Mouse (Mus musculus) gastrocnemius, postnatal 4 days (tissue): Measurements from ENCODE around the gene Zdhhc9. TPM values are rescaled to one million over a fixed set of nuclear protein-coding genes. Genes with fewer than 3 reads are reported as not detected.

Experiments
- DNase-seq, 2 experiments: peaks; one replicate each; pipeline ENCODE4 v3.0.0; 2021 to 2022; ENCODE audit warnings: low spot score in 2 of 2, mixed read lengths in 2 of 2
- total RNA-seq, 2 experiments: library from RNA; stranded (reverse); gene quantifications; 2 replicates each; pipeline ENCODE4 v1.2.3; 2021

The Zdhhc9 gene
- total RNA-seq, 2 experiments from 2014 or later, result 19.7 to 21.4 TPM

DNA sequence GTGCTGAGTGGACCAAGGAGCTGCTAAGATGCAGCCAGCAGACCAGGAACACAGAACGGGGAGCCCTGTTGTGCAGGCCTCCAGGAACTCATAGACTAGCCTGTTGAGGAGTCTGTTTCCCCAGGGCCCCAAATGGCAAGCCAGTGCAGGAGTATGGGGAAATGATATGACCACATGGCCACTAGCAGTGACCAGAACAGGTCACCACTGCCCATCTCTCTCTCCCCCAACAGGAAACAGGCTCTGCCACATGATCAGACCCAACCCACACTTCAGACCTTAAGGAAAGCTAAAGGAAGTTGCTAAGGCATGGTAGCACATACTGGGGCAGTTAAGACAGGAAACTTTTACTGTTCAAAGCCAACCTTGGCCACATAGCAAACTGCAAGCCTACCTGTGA lies 79.5 kb downstream of the Zdhhc9 start:
- no peak for DNase-seq

DNA sequence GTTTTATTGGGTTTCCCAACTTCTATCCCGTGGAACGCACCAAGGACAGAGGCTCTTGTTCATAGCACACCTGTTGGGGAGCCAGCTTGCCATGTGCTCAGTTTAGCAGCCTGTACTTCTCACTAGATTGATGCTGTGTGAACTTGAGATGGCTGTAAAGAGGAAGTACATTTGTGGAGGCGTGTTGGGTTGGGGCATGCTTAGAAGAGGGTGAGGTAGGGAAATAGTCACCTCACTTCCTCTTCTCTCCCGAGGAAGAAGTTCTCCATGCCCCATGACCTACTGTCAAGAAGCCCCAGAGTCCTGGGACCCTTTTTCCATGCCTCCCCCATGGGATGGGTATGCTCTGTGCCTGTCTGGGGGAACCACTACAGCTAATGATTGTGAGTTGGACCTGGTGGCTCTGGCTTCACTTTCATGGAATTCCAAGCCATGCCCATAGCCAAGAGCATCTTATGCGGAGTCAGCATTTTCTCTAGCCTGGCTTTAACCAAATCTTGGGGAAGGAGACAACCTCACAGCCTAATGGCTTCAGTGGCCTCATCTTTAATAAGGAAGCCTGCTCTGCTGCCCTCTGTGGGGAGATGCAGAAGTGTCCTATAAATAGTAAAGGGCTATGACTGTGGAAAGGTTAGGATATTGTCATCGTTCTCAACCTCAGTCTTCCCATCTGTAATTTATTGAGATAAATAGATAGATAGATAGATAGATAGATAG lies 81.0 kb downstream of the Zdhhc9 start:
- no peak for DNase-seq

DNA sequence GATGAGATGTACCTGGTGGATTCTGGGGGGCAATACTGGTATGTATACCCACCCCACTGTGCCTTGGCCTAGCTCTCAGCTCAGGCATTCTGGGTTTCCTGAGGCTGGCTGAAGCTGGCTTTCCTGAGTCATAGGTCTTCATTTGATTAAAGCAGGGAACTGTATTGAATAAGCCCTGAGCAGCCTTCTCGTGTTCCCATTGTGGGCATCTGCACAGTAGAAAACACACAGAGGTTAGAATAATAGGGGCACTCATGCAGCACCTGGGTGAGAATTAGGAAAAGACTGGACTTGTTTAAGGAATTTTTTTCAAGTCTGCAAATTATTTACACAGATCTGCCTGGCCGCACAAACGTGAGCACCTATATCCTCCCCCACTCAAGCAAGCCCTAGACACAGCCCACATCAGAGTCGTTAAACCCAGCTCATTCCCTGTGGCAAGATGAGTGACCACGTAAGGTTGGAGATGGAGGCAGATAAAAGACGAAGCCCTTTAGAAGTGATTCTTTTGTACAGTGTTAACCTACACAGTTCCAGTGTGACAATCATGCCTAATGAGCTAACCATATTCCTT lies 81.7 kb downstream of the Zdhhc9 start:
- DNase-seq, result no peak

DNA sequence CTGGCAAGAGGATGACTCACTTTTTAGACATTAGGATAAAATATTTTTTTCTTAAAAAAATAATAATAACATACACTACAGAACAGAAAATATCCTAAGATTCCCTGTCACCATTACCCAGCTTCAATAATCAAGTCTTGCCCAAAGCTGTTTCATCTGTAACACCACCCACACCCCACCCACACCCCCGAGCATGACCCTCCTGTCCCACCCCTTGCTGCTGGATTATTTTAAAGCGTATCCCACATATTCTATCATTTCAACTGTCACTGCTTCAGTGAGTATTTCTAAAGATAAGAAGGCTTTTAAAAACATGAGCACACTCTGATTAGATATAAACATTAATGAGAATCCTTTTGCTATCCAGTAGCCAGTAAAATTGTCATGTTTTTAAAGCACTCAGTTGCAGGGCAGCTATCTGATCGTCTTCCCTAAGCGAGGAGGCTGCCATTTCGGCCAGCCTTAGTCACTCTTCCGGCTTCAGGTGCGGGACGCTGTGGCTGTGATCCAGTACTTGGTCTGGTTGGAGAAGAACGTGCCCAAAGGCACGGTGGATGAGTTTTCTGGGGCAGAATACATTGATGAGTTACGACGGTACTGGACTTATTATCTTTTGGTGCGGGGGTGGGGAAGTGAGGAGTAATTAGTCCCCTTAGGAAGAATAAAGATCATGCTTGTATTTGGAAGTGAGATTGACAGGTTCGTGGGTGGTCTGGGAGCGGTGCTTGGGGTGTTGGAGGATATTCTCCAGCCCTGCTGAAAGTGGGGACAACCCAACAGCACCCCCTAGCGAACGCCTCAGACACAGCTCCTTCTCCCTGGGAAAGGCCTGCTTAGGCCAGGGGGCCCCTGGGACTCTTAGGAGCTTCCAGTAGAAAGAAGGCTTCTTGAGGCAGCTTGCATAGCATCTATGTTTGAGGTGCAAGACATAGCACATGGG lies 84.3 kb downstream of the Zdhhc9 start:
- peak; percentile 43 to 60 for DNase-seq

Other genes with a start within 250 kb of the Zdhhc9 start
- 10 to 100 TPM; 34.6 to 38.0 TPM for gene Apln, start 174.0 kb downstream of the Zdhhc9 start, total RNA-seq
- 1 to 10 TPM; 1.5 to 4.0 TPM for gene Xpnpep2, start 100.2 kb downstream of the Zdhhc9 start, total RNA-seq
- gene Sash3, start 62.4 kb downstream of the Zdhhc9 start, total RNA-seq, result 1 to 10 TPM; 1.5 to 1.8 TPM
- 10 to 100 TPM; 19.2 to 19.5 TPM for gene Utp14a, start 48.0 kb upstream of the Zdhhc9 start, total RNA-seq
- gene Bcorl1, start 132.5 kb upstream of the Zdhhc9 start, total RNA-seq, result 10 to 100 TPM; 11.1 to 11.2 TPM